Comparison of ENCODE assay signal across 8 mouse cellular contexts in genomic region chr1:81287088-81287487, GRCm38 (mm10).
DNase-seq lines count a peak whose midpoint lies in the region; ATAC-seq and TF ChIP-seq lines count a peak whose summit lies in the region.

No protein-coding gene starts in this region.

- ATAC-seq in hindbrain, embryonic 12.5 days (ENCODE audit: low FRiP score): peak; percentile 81
- ATAC-seq in erythroblast, adult 5-6 weeks (replicated peaks; ENCODE audit: low FRiP score, poor library complexity, severe bottlenecking): no peak

- no peaks in the 10 kb centered on the region for H3K4me1 ChIP-seq in kidney, adult 2 months (ENCODE audit: control insufficient read depth, insufficient read depth, low read length)
- no peaks in the 10 kb centered on the region for H3K4me1 ChIP-seq in ES-Bruce4 (ENCODE audit: control insufficient read depth, insufficient read depth, low read length)
- no peaks in the 10 kb centered on the region for H3K4me1 ChIP-seq in hindbrain, embryonic 12.5 days

- H3K27ac ChIP-seq in kidney, adult 2 months (ENCODE audit: insufficient read depth, low read depth, low read length): no peak overlapping the region
- H3K27ac ChIP-seq in ES-Bruce4 (ENCODE audit: insufficient read depth, low read length): no peak overlapping the region
- no peak overlapping the region for H3K27ac ChIP-seq in hindbrain, embryonic 12.5 days

- H3K4me2 ChIP-seq in hindbrain, embryonic 12.5 days (replicated peaks): no peak overlapping the region

- no peak overlapping the region for H3K9ac ChIP-seq in ES-Bruce4 (ENCODE audit: low read depth, poor library complexity, severe bottlenecking)
- no peak overlapping the region for H3K9ac ChIP-seq in hindbrain, embryonic 12.5 days

- peak; percentile 13 for DNase-seq in kidney, adult 2 months
- no peak for DNase-seq in kidney, postnatal 25 days
- peak; percentile 11 for DNase-seq in cerebellum, adult 9-11 months
- peak; percentile 69 for DNase-seq in mesoderm, embryonic 11.5 days (ENCODE audit: low read depth, low spot score)
- DNase-seq in ovary, postnatal 14 days (ENCODE audit: low spot score): no peak

- no peaks in the 10 kb centered on the region for H3K9me3 ChIP-seq in ES-Bruce4 (replicated peaks; ENCODE audit: control insufficient read depth, insufficient read depth, low read length, poor library complexity, severe bottlenecking)
- no peaks in the 10 kb centered on the region for H3K9me3 ChIP-seq in hindbrain, embryonic 12.5 days (replicated peaks)

- TF ChIP-seq CTCF in kidney, adult 2 months (conservative IDR thresholded peaks at IDR 0.05; ENCODE audit: insufficient read depth, insufficient read length, low read depth, low read length): peak; percentile 40; the same call in 1 of the 2 replicates
- peak; percentile 17 for TF ChIP-seq CTCF in ES-Bruce4 (IDR thresholded peaks at IDR 0.05; ENCODE audit: low read depth, low read length)

- no peak for TF ChIP-seq EP300 in ES-Bruce4 (IDR thresholded peaks at IDR 0.05; ENCODE audit: insufficient read depth, low read depth, low read length)

- H3K4me3 ChIP-seq in kidney, adult 2 months (ENCODE audit: insufficient read depth, low read depth, low read length): no peak overlapping the region
- H3K4me3 ChIP-seq in ES-Bruce4 (ENCODE audit: low read depth, low read length): no peak overlapping the region
- no peak overlapping the region for H3K4me3 ChIP-seq in hindbrain, embryonic 12.5 days

- no peaks in the 10 kb centered on the region for H3K27me3 ChIP-seq in kidney, adult 2 months (replicated peaks; ENCODE audit: control insufficient read depth, insufficient read depth, low read length)
- no peaks in the 10 kb centered on the region for H3K27me3 ChIP-seq in ES-Bruce4 (ENCODE audit: control insufficient read depth, insufficient read depth, low read length, poor library complexity, severe bottlenecking)
- no peaks in the 10 kb centered on the region for H3K27me3 ChIP-seq in hindbrain, embryonic 12.5 days

- TF ChIP-seq POLR2A in kidney, adult 2 months (IDR thresholded peaks at IDR 0.05; ENCODE audit: low read depth, low read length): no peak
- TF ChIP-seq POLR2A in ES-Bruce4 (IDR thresholded peaks at IDR 0.05; ENCODE audit: insufficient read depth, low read length): no peak

- H3K36me3 ChIP-seq in kidney, adult 2 months (ENCODE audit: control insufficient read depth, insufficient read depth, low read length): no peaks in the 10 kb centered on the region
- H3K36me3 ChIP-seq in ES-Bruce4 (ENCODE audit: control insufficient read depth, insufficient read depth, low read length, poor library complexity, severe bottlenecking): no peaks in the 10 kb centered on the region
- no peaks in the 10 kb centered on the region for H3K36me3 ChIP-seq in hindbrain, embryonic 12.5 days

Comparison
In these comparisons a context has a peak if more than half of its experiments do, and no peak if none do; other contexts are left out.
1. DNase-seq: peak in kidney, adult 2 months (single experiment), cerebellum, adult 9-11 months (single experiment) and mesoderm, embryonic 11.5 days (single experiment); none in kidney, postnatal 25 days (0 of 2) and ovary, postnatal 14 days (single experiment).